Mouse (Mus musculus) kidney, embryonic 15.5 days (tissue): ENCODE results near the gene Olfr649. TPM values are rescaled to one million over a fixed set of nuclear protein-coding genes. Genes with fewer than 3 reads are reported as not detected.
A peak's percentile ranks its signal among the peaks of the same experiment; 100 is the strongest.

Experiments
- ATAC-seq: fragments of 200-750 bp; cut with Nextera tagmentation; replicated peaks from 2 replicates; pipeline ENCODE4 v1.8.0; 2017; ENCODE audit warnings: moderate TSS enrichment; ENCODE audit not compliant: low FRiP score
- H3K27ac ChIP-seq: fragments of 300-500 bp; sonication (generic); 2 replicates; pipeline ENCODE4 v1.5.1; 2015; ENCODE audit warnings: mild to moderate bottlenecking, inconsistent platforms
- H3K27me3 ChIP-seq: fragments of 300-500 bp; sonication (generic); 2 replicates; pipeline ENCODE4 v1.6.1; 2015; ENCODE audit warnings: inconsistent platforms
- H3K36me3 ChIP-seq: fragments of 300-500 bp; sonication (generic); 2 replicates; pipeline ENCODE4 v1.6.1; 2015; ENCODE audit warnings: inconsistent platforms
- H3K4me1 ChIP-seq: fragments of 300-500 bp; sonication (generic); 2 replicates; pipeline ENCODE4 v1.6.1; 2015; ENCODE audit warnings: inconsistent platforms
- H3K4me2 ChIP-seq: fragments of 300-500 bp; sonication (generic); 2 replicates; pipeline ENCODE4 v1.6.1; 2015; ENCODE audit warnings: moderate library complexity, mild to moderate bottlenecking, inconsistent platforms
- H3K4me3 ChIP-seq: fragments of 300-500 bp; sonication (generic); replicated peaks from 2 replicates; pipeline ENCODE4 v1.5.1; 2015; ENCODE audit warnings: mild to moderate bottlenecking, inconsistent platforms
- H3K9ac ChIP-seq: fragments of 300-500 bp; sonication (generic); 2 replicates; pipeline ENCODE4 v1.6.1; 2015; ENCODE audit warnings: mild to moderate bottlenecking, inconsistent platforms
- H3K9me3 ChIP-seq: fragments of 300-500 bp; sonication (generic); replicated peaks from 2 replicates; pipeline ENCODE4 v1.6.1; 2016; ENCODE audit warnings: inconsistent platforms
- WGBS: fragments of 180-500 bp; shearing (Covaris S2); methylation state at CpG from one replicate; pipeline ENCODE4 v1.1.7; 2015; ENCODE audit warnings: mixed read lengths; 5-methylcytosine and 5-hydroxymethylcytosine counted together
- polyA plus RNA-seq: library from polyadenylated mRNA; unstranded; fragments of >200 nt; fragmentation: Nextera tagmentation; extraction: Ambion mirVana; gene quantifications from 2 replicates; pipeline ENCODE4 v1.2.1, GENCODE M21; 2015

The Olfr649 gene
- polyA plus RNA-seq, result not detected in 2 replicates

DNA sequence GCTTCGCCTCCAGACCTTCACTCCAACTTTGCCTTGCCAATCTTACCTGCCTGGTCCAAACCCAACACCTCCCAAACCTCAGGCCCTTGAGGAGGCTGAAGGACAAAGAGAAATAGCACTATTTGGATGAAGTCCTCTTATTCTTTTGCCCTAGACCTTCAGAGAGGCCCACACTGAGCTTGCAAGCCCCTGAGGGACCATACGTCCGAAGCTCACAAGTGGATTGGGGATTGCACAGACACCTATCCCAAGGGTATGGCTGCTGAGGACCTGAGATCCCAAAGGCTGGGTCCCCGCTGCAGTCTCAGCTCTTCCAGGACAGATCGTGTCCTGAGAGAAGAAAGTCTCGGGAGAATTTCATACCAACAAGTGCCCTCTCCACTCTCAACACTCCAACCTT lies at the start of gene Olfr649:
Olfr649 (minus strand) TSS at position 101 of the 400 bp plus-strand sequence.
- Histone ChIP-seq H3K4me2 (no peak within 1 kb of the TSS), H3K27ac (no peak within 1 kb of the TSS), H3K9me3 (no peaks in the 10 kb centered on the region), H3K27me3 (no peaks in the 10 kb centered on the region), H3K9ac (no peak within 1 kb of the TSS), H3K4me1 (no peaks in the 10 kb centered on the region), H3K4me3 (no peak within 1 kb of the TSS), H3K36me3 (no peaks in the 10 kb centered on the region)
- no peak for ATAC-seq
- 81% methylated on average over 6 of the region's 6 CpGs for WGBS

DNA sequence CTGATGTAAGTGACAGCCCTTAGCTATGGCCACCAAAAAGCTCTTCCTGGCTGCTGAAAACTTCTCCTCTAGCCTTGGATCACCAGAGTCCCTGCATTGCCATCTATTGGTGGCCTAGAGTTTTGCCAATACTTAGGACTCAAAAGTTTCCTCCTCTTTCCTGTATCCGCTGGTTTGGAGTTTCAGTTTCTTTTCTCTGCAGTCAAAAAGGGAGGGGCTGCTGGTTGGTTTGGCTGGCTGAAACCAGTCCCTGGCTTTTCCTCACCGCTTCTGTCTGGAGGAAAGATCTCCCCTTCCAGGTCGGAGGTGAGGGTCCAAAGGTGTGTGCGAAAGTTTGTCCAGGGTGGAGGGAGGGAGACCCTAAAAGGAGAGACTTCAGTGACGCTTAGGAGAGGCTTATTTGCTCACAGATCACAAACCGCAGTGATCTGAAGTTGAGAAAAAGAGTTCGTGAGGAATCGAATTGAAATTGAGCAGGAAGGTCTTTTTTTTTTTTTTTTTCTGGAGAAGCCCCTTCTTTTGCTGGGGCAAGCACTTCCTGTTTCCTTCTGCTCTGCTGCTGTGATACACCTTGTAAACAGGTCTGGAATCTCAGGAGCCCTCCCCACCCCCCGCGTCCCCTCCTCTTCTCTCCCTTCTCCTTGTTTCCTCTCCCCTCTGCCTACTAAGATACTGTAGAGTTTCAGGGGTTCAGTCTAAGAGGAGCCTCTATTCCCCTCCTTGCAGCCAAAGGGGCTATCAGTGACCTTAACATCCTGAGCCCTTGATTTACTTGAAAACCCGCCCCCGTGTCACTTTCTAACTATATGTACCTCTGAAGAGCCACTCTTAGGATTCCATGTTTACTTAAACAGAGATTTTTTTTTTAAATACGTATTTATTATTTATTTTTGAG lies 48.7 kb upstream of the Olfr649 start, which contains the start of gene Trim34a:
Trim34a (plus strand) TSS at position 171 of the 895 bp plus-strand sequence.
- peak; percentile 93 for ATAC-seq
- Histone ChIP-seq H3K9ac (peak within 1 kb of the TSS; percentile 53), H3K4me1 (0 out of 2 replicates have a peak, but pooled peaks cover 3% of the 10 kb centered on the region), H3K4me2 (peak within 1 kb of the TSS; percentile 62), H3K9me3 (no peaks in the 10 kb centered on the region), H3K27ac (peak within 1 kb of the TSS; percentile 73), H3K4me3 (peak within 1 kb of the TSS; percentile 53), H3K36me3 (no peaks in the 10 kb centered on the region), H3K27me3 (no peaks in the 10 kb centered on the region)
- WGBS, result 5% methylated on average over 13 of the region's 13 CpGs

DNA sequence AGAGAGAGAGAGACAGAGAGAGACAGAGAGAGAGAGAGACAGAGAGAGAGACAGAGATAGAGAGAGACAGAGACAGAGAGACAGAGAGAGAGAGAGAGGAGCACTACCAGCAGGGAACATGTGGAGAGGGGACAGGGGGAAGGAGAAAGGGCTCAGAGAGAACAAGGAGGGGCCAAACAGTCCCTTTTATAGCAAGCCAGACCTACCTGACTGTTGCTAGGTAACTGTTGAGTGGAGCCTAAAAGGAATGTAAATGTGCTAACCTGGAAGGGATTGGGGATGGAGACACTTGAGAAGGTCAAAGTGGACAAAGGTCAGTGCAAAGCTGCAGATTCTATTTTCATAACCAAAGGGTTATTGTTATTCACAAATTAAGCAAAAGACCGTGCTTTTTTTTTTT lies 47.8 kb upstream of the Olfr649 start:
- Histone ChIP-seq H3K9ac (no peak overlapping the region), H3K9me3 (no peaks in the 10 kb centered on the region), H3K27me3 (no peaks in the 10 kb centered on the region), H3K4me1 (0 out of 2 replicates have a peak, but pooled peaks cover 3% of the 10 kb centered on the region), H3K4me2 (peak overlapping the region; percentile 62; the same call in 1 of the 2 replicates), H3K36me3 (no peaks in the 10 kb centered on the region), H3K4me3 (no peak overlapping the region), H3K27ac (no peak overlapping the region)
- WGBS, result 65% methylated on average over 1 of the region's 1 CpGs
- no peak for ATAC-seq

DNA sequence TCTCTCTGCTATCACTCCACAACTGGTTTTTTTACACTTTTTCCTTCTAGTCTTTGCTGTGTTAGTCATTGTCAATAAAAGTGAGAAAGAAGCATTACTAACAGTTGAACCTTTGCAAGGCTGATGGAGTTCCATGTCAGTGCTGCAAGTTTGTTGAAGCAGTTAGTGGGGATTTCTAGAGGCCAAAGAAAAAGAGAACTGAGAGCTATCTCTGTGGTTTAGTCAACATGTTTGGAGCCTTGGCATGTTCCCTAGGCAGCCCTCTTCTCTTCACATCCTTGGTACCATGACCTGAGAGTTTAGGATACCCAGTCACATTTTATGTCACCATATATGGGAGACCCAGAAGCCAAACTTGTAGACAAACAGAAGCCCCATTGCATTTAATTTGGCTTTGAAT lies 45.1 kb upstream of the Olfr649 start:
- Histone ChIP-seq H3K4me1 (0 out of 2 replicates have a peak, but pooled peaks cover 3% of the 10 kb centered on the region), H3K36me3 (no peaks in the 10 kb centered on the region)
- no peak for ATAC-seq

DNA sequence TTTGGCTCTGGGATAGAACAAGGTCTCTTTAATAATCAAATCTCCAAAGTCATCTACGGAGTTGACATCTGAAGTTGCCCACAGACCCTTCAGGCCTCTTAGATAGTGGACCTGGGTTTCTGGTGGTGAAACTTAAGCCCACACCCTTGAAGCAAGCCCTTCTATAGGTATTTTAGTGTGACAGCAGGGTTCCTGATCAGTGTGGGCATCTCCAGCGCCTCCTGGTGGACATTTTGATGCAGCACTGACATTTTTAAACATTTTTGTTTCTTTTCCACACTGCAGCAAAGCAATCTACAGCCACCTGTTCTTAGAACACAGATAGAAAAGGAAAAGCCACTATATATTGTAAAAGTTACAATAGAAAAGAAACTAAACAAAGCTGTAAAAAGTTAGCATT lies 35.4 kb upstream of the Olfr649 start:
- no peak overlapping the region for H3K4me3 ChIP-seq
- H3K4me1 ChIP-seq, result no peaks in the 10 kb centered on the region
- H3K4me2 ChIP-seq, result no peak overlapping the region
- no peaks in the 10 kb centered on the region for H3K36me3 ChIP-seq
- no peak overlapping the region for H3K9ac ChIP-seq
- ATAC-seq, result no peak
- WGBS, result 31% methylated on average over 2 of the region's 2 CpGs
- no peaks in the 10 kb centered on the region for H3K9me3 ChIP-seq
- no peaks in the 10 kb centered on the region for H3K27me3 ChIP-seq
- H3K27ac ChIP-seq, result no peak overlapping the region

More for the DNA sequence above, 45.1 kb upstream of the Olfr649 start:
- Histone ChIP-seq H3K9ac (no peak overlapping the region), H3K4me2 (no peak overlapping the region), H3K4me3 (no peak overlapping the region), H3K27me3 (no peaks in the 10 kb centered on the region), H3K27ac (no peak overlapping the region), H3K9me3 (no peaks in the 10 kb centered on the region)

DNA sequence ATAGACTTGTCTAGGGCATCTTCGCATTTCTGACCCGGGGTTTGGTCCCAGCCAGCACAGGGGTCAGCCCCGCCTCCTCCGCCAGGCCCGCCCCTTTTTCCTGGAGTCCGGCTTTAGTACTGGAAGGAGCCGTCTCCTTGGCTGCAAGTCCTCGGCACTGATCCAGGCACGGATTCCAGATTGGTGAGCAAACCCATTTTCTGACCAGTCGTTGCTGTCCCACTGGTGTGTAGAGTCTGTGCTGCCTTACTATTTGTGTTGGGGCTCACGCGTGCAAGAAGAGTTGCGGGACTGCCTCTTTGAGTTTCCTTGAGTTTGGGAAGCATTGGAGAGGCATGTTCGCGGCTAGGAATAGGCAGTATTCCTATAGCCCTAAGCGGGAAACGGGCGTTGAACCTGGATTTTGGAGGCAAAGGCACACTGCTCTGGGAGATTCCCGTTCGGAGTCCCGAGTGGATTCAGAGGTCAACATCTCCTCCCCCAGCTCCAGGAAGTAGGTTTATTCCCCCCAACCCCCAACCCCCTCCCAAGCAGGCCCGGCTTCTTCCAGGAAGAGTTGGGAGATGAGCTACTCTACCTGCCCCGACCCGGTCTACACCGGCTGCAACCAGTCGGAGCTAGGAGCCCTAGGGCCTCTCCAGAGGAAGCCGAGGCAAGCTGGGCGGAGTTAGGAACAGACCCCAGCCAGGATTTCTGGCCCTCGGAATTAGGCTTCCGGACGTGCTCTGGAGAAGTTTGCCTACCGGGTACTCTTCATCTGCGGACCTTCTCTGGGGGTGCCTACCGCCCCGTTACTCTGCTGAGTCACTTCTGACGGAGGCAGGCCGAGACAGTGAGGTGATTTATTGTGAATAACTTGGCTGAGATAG lies 23.1 kb upstream of the Olfr649 start, which contains the start of gene Trim6:
Trim6 (plus strand) TSS at position 93 of the 869 bp plus-strand sequence.
- H3K36me3 ChIP-seq, result no peaks in the 10 kb centered on the region
- H3K4me2 ChIP-seq, result peak within 1 kb of the TSS; percentile 67
- H3K4me3 ChIP-seq, result peak within 1 kb of the TSS; percentile 41
- peak within 1 kb of the TSS; percentile 24; the same call in 1 of the 2 replicates for H3K9ac ChIP-seq
- no peak within 1 kb of the TSS for H3K27ac ChIP-seq
- H3K27me3 ChIP-seq, result no peaks in the 10 kb centered on the region
- ATAC-seq, result peak; percentile 91
- no peaks in the 10 kb centered on the region for H3K9me3 ChIP-seq
- 2% methylated on average over 37 of the region's 37 CpGs for WGBS
- peaks cover 8% of the 10 kb centered on the region; the same call in 1 of the 2 replicates for H3K4me1 ChIP-seq

DNA sequence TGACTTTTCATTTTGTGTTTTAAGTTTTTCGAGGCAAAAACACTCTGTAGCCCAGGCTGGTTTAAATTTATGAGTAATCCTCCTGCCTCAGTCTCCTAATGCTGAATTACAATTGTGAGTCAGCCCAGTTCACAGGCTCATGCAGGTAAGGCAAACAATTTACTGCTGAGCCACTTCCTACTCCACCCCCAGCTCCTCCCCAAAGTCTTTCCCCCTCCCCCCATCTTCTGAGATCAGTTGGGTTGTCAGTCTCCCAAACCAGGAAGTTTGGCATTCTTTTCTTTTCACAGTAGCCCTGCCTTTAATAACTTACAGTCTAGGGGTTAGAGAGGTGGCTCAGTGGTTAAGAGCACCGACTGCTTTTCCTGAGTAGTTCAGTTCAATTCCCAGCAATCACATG lies 22.1 kb upstream of the Olfr649 start:
- H3K36me3 ChIP-seq, result no peaks in the 10 kb centered on the region
- H3K9me3 ChIP-seq, result no peaks in the 10 kb centered on the region
- no peak overlapping the region for H3K9ac ChIP-seq
- no peak overlapping the region for H3K4me2 ChIP-seq
- no peak for ATAC-seq
- no peaks in the 10 kb centered on the region for H3K27me3 ChIP-seq
- H3K27ac ChIP-seq, result no peak overlapping the region
- WGBS, result 71% methylated on average over 2 of the region's 2 CpGs
- H3K4me3 ChIP-seq, result no peak overlapping the region
- H3K4me1 ChIP-seq, result peaks cover 8% of the 10 kb centered on the region; the same call in 1 of the 2 replicates

DNA sequence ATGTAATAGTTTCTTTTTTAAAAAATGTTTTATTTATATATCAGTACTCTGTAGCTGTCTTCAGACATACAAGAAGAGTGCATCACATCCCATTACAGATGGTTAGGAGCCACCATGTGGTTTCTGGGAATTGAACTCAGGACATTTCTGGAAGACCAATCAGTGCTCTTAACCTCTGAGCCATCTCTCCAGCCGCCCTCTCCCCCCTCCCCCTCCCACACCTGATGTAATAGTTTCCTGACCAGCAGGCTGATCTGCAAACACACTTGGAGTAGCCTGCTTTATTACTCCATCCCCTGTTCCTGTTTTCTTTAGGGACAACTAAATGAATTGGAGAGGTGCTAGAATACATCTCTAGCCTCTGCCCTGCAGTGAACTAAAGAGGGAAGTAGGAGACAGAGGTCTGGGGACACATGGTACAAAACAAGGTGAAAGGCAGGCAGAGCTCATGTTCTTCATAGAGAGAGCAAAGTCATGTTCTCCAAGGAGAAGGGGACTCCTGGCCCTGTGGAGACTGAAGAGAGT lies 20.3 kb upstream of the Olfr649 start:
- no peak overlapping the region for H3K4me2 ChIP-seq
- H3K9ac ChIP-seq, result no peak overlapping the region
- no peaks in the 10 kb centered on the region for H3K9me3 ChIP-seq
- H3K27me3 ChIP-seq, result no peaks in the 10 kb centered on the region
- H3K4me3 ChIP-seq, result no peak overlapping the region
- ATAC-seq, result no peak
- no peaks in the 10 kb centered on the region for H3K36me3 ChIP-seq
- peaks cover 8% of the 10 kb centered on the region; the same call in 1 of the 2 replicates for H3K4me1 ChIP-seq
- no peak overlapping the region for H3K27ac ChIP-seq
- 10% methylated on average over 1 of the region's 1 CpGs for WGBS

DNA sequence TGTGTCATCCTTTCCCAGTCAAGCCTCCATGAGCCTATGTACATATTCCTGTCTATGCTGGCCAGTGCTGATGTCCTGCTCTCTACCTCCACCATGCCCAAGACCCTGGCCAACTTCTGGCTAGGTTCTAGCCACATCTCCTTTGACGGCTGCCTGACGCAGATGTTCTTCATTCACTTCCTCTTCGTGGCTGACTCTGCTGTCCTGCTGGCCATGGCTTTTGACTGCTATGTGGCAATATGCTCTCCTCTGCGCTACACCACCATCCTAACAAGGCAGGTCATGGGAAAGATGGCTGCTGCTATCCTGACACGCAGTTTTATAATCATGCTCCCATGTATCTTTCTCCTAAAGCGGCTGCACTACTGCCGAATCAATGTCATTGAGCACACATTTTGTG lies 10.4 kb upstream of the Olfr649 start:
- no peak overlapping the region for H3K27ac ChIP-seq
- 93% methylated on average over 7 of the region's 7 CpGs for WGBS
- no peak overlapping the region for H3K4me3 ChIP-seq
- H3K4me2 ChIP-seq, result no peak overlapping the region
- H3K9me3 ChIP-seq, result no peaks in the 10 kb centered on the region
- H3K9ac ChIP-seq, result no peak overlapping the region
- H3K4me1 ChIP-seq, result no peaks in the 10 kb centered on the region
- no peak for ATAC-seq
- H3K36me3 ChIP-seq, result no peaks in the 10 kb centered on the region
- no peaks in the 10 kb centered on the region for H3K27me3 ChIP-seq

DNA sequence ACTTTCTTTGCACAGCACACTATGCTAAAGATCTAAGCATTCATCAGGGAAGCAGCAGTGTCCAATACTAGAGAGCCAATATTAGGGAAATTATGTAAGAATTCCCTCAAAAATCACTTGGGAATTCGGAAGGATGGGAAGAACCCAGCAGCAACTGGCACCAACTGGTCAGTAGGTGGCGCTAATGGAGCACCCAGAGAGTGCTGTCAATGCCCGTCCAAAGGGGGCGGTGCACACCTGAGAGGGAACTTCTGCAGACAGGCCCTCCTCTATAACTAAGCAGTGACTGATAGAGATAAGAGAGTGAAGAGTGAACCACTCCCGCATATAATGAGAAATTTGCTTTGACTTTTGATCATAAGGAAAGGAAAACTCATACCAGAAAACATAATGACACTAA lies 4.0 kb upstream of the Olfr649 start:
- WGBS, result 12% methylated on average over 5 of the region's 5 CpGs
- Histone ChIP-seq H3K4me1 (no peaks in the 10 kb centered on the region), H3K9ac (no peak overlapping the region), H3K27me3 (no peaks in the 10 kb centered on the region), H3K36me3 (no peaks in the 10 kb centered on the region), H3K27ac (no peak overlapping the region), H3K4me2 (no peak overlapping the region), H3K4me3 (no peak overlapping the region), H3K9me3 (no peaks in the 10 kb centered on the region)
- peak; percentile 77; the same call in 1 of the 2 replicates for ATAC-seq

DNA sequence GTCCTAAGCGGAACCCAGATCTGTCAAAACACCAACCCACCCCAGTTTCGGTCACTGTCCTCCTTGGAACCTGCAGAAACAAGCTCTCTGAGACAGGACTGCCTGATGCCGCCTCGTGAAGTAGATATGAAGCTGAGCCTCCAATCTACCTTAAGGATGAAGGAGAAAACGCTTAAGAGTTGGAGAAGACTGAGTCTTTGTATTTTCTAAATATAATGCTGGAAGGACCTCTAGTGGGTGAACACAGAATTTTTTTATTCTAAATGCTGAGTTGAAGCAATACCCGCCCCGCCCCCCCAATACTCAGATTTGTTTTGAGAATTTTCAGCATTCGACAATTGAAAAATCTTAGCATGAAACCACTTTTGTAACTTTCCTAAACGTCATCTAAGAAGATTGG lies 4.5 kb downstream of the Olfr649 start:
- WGBS, result 64% methylated on average over 9 of the region's 9 CpGs

More for the DNA sequence above, 4.5 kb downstream of the Olfr649 start:
- no peak overlapping the region for H3K9ac ChIP-seq
- no peak overlapping the region for H3K27ac ChIP-seq
- H3K36me3 ChIP-seq, result no peaks in the 10 kb centered on the region
- H3K27me3 ChIP-seq, result no peaks in the 10 kb centered on the region
- no peaks in the 10 kb centered on the region for H3K9me3 ChIP-seq
- H3K4me2 ChIP-seq, result no peak overlapping the region
- no peak overlapping the region for H3K4me3 ChIP-seq
- no peaks in the 10 kb centered on the region for H3K4me1 ChIP-seq
- no peak for ATAC-seq
